10 mouse cellular contexts compared by ENCODE assay signal in genomic region chr3:31903506-31903905, GRCm38 (mm10). TPM values are rescaled to one million over a fixed set of nuclear protein-coding genes. Genes with fewer than 3 reads are reported as not detected.
DNase-seq lines count a peak whose midpoint lies in the region; ATAC-seq and TF ChIP-seq lines count a peak whose summit lies in the region.
"Had no signal": no experiment of that assay in that cellular context is flagged by ENCODE, and none has a peak within 500 bp of the region (broad histone marks: within the 10 kb centered on the region; RNA-seq: fewer than 3 reads in every experiment).

No protein-coding gene starts in this region.

- peak overlapping the region; percentile 41 for H3K4me2 ChIP-seq in lung, embryonic 16.5 days (ENCODE audit: low read depth, low read length)
- H3K4me2 ChIP-seq in intestine, embryonic 14.5 days (ENCODE audit: low read length) = peak overlapping the region; percentile 68

- no peaks in the 10 kb centered on the region for H3K9me3 ChIP-seq in lung, embryonic 16.5 days (ENCODE audit: control insufficient read depth, low read length)
- H3K9me3 ChIP-seq in intestine, embryonic 14.5 days (ENCODE audit: control insufficient read depth, low read length) = no peaks in the 10 kb centered on the region
- H3K9me3 ChIP-seq: liver, embryonic 15.5 days had no signal

- no peak for TF ChIP-seq CTCF in lung, adult 2 months (IDR thresholded peaks at IDR 0.05; ENCODE audit: insufficient read depth, low read length)
- no peak for TF ChIP-seq CTCF in olfactory bulb, adult 2 months (IDR thresholded peaks at IDR 0.05; ENCODE audit: insufficient read depth, low read depth, low read length)

- H3K27ac ChIP-seq in lung, embryonic 16.5 days (ENCODE audit: low read length) = no peak overlapping the region
- no peak overlapping the region for H3K27ac ChIP-seq in intestine, embryonic 14.5 days (ENCODE audit: low read depth)
- H3K27ac ChIP-seq in olfactory bulb, adult 2 months (ENCODE audit: insufficient read depth, low read depth, low read length) = no peak overlapping the region
- H3K27ac ChIP-seq: liver, embryonic 15.5 days had no signal

- H3K4me1 ChIP-seq in lung, embryonic 16.5 days (replicated peaks; ENCODE audit: control insufficient read depth, insufficient read depth, low read length) = peaks cover 10% of the 10 kb centered on the region; the same call in 1 of the 2 replicates
- no peaks in the 10 kb centered on the region; the same call in none of the 2 replicates for H3K4me1 ChIP-seq in lung, adult 2 months (ENCODE audit: control insufficient read depth, insufficient read depth, low read length)
- peaks cover 25% of the 10 kb centered on the region for H3K4me1 ChIP-seq in intestine, embryonic 14.5 days (replicated peaks; ENCODE audit: control insufficient read depth, insufficient read depth, low read length)
- peaks cover 10% of the 10 kb centered on the region for H3K4me1 ChIP-seq in olfactory bulb, adult 2 months (ENCODE audit: control insufficient read depth, insufficient read depth, low read length)
- H3K4me1 ChIP-seq: liver, embryonic 15.5 days had no signal

- H3K9ac ChIP-seq in lung, embryonic 16.5 days (ENCODE audit: low read length) = no peak overlapping the region
- H3K9ac ChIP-seq in intestine, embryonic 14.5 days (ENCODE audit: low read length) = no peak overlapping the region
- H3K9ac ChIP-seq: liver, embryonic 15.5 days had no signal

- DNase-seq in cerebellum, adult 8-10 months = peak; percentile 4
- DNase-seq in cerebellum, adult 9-10 months = no peak
- no peak for DNase-seq in lung, adult 2 months
- peak; percentile 63 for DNase-seq in intestine, embryonic 14.5 days (ENCODE audit: low spot score)
- DNase-seq in gastrocnemius, postnatal 14 days = no peak
- no peak for DNase-seq in thymus, postnatal 36 days

- H3K4me3 ChIP-seq in lung, embryonic 16.5 days (ENCODE audit: low read length) = no peak overlapping the region
- no peak overlapping the region for H3K4me3 ChIP-seq in lung, adult 2 months (replicated peaks; ENCODE audit: extremely low read depth, low read depth, low read length)
- peak overlapping the region; percentile 33 for H3K4me3 ChIP-seq in intestine, embryonic 14.5 days (ENCODE audit: low read depth, low read length)
- peak overlapping the region; percentile 7 for H3K4me3 ChIP-seq in olfactory bulb, adult 2 months (ENCODE audit: insufficient read depth, low read depth, low read length)
- H3K4me3 ChIP-seq: liver, embryonic 15.5 days had no signal

- peak; percentile 69; the same call in 1 of the 2 replicates for ATAC-seq in lung, embryonic 16.5 days (ENCODE audit: low read depth)
- ATAC-seq in intestine, embryonic 14.5 days (replicated peaks; ENCODE audit: low FRiP score, low TSS enrichment, low read depth) = peak; percentile 87
- ATAC-seq: activated CD4-positive, CD25-positive, alpha-beta regulatory T cell, adult 4 months had no signal

- TF ChIP-seq POLR2A in lung, adult 2 months (IDR thresholded peaks at IDR 0.05; ENCODE audit: borderline replicate concordance, extremely low read depth, low read depth, low read length) = no peak
- no peak for TF ChIP-seq POLR2A in olfactory bulb, adult 2 months (IDR thresholded peaks at IDR 0.05; ENCODE audit: insufficient read depth, low read depth, low read length)

- 5% methylated on average over 9 of the region's 9 CpGs for WGBS in lung, embryonic 16.5 days
- WGBS in lung, adult 2 months = 23% methylated on average over 9 of the region's 9 CpGs
- WGBS in intestine, embryonic 14.5 days = 4% methylated on average over 9 of the region's 9 CpGs
- 12% methylated on average over 9 of the region's 9 CpGs for WGBS in olfactory bulb, adult 2 months

- no peaks in the 10 kb centered on the region for H3K36me3 ChIP-seq in lung, embryonic 16.5 days (ENCODE audit: control insufficient read depth, insufficient read depth, low read length)
- H3K36me3 ChIP-seq in intestine, embryonic 14.5 days (ENCODE audit: control insufficient read depth, insufficient read depth, low read length) = no peaks in the 10 kb centered on the region
- H3K36me3 ChIP-seq: liver, embryonic 15.5 days had no signal

- H3K27me3 ChIP-seq in lung, embryonic 16.5 days (ENCODE audit: control insufficient read depth, insufficient read depth, low read depth, low read length) = no peaks in the 10 kb centered on the region
- H3K27me3 ChIP-seq in intestine, embryonic 14.5 days (replicated peaks; ENCODE audit: control insufficient read depth, insufficient read depth, low read length) = no peaks in the 10 kb centered on the region

- intact Hi-C loops in gastrocnemius, postnatal 14 days (cut with DNase I; ENCODE audit: low total_unique reads) = no loop called here

RNA-seq across cellular contexts. Expression of gene Kcnmb2, which starts 1.2 kb away (rescaled TPM):
- 0.67 and 1.7 TPM in 2 replicates for polyA plus RNA-seq in lung, embryonic 16.5 days (2015; fragmentation: Nextera tagmentation; extraction: Ambion mirVana)
- 1.3 and 3.1 TPM in 2 replicates for polyA plus RNA-seq in lung, adult 2 months (2012; rRNA removed)
- 2.4 and 3.7 TPM in 2 replicates for polyA plus RNA-seq in intestine, embryonic 14.5 days (2014; fragmentation: Nextera tagmentation; extraction: Ambion mirVana)
- polyA plus RNA-seq in olfactory bulb, adult 2 months (2012; ENCODE audit: insufficient read depth, insufficient read length, low replicate concordance, missing spikeins) = not detected in 2 replicates
- total RNA-seq in gastrocnemius, postnatal 14 days (2021) = under 1 TPM; 0.47 to 0.58 TPM

Comparison
In these comparisons a context has a peak if more than half of its experiments do, and no peak if none do; other contexts are left out.
1. DNase-seq: peak in cerebellum, adult 8-10 months (single experiment) and intestine, embryonic 14.5 days (single experiment); none in cerebellum, adult 9-10 months (single experiment), lung, adult 2 months (single experiment), gastrocnemius, postnatal 14 days (single experiment) and thymus, postnatal 36 days (0 of 2).
2. H3K4me3 ChIP-seq: peak in intestine, embryonic 14.5 days (single experiment) and olfactory bulb, adult 2 months (single experiment); none in lung, embryonic 16.5 days (single experiment) and lung, adult 2 months (single experiment).